Mouse (Mus musculus) liver, embryonic 14.5 days (tissue): ENCODE measurements around the gene Gm40460.
"Not testable (repeated sequence)": the region's sequence is repeated elsewhere in the genome, so short reads cannot be mapped to it uniquely, and the experiment has no call there.

Experiments
- CTCF ChIP-seq: IDR thresholded peaks from 2 replicates; pipeline ENCODE4 v1.5.1; 2016; ENCODE audit warnings: antibody characterized with exemption, low read depth, control low read depth
- EP300 ChIP-seq: IDR thresholded peaks from 2 replicates; pipeline ENCODE4 v1.6.1; 2016; ENCODE audit warnings: antibody characterized with exemption, low read depth

- not testable (repeated sequence) for TF ChIP-seq CTCF, EP300
These were observed 28.7 kb downstream of the Gm40460 start for GRCm38 (mm10) chr7:142212136-142212535.
